Mouse (Mus musculus): ENCODE measurements around the gene Psmd4. TPM values are rescaled to one million over a fixed set of nuclear protein-coding genes. Genes with fewer than 3 reads are reported as not detected.
A peak's percentile ranks its signal among the peaks of the same experiment; 100 is the strongest.
"Not testable (repeated sequence)": the region's sequence is repeated elsewhere in the genome, so short reads cannot be mapped to it uniquely, and the experiment has no call there.

Psmd4 gene
- total RNA-seq (2021): 100 to 1,000 TPM; 165 to 171 TPM
- long read RNA-seq, experiment 1, transcript Psmd4-202 (10 exons, 1,332 nt): major isoform, 108 of 230 reads
- long read RNA-seq, experiment 1, transcript Psmd4-201 (10 exons, 1,276 nt): minor isoform, 58 of 230 reads
- long read RNA-seq, experiment 1, partial matches to known transcripts: 8 of 230 reads
- long read RNA-seq, experiment 1, other reads (novel, unspliced or antisense): 56 of 230 reads
- long read RNA-seq, experiment 2, transcript Psmd4-202 (10 exons, 1,332 nt): major isoform, 78 of 153 reads
- long read RNA-seq, experiment 2, transcript Psmd4-201 (10 exons, 1,276 nt): minor isoform, 42 of 153 reads
- long read RNA-seq, experiment 2, partial matches to known transcripts: 9 of 153 reads
- long read RNA-seq, experiment 2, other reads (novel, unspliced or antisense): 24 of 153 reads

DNA sequence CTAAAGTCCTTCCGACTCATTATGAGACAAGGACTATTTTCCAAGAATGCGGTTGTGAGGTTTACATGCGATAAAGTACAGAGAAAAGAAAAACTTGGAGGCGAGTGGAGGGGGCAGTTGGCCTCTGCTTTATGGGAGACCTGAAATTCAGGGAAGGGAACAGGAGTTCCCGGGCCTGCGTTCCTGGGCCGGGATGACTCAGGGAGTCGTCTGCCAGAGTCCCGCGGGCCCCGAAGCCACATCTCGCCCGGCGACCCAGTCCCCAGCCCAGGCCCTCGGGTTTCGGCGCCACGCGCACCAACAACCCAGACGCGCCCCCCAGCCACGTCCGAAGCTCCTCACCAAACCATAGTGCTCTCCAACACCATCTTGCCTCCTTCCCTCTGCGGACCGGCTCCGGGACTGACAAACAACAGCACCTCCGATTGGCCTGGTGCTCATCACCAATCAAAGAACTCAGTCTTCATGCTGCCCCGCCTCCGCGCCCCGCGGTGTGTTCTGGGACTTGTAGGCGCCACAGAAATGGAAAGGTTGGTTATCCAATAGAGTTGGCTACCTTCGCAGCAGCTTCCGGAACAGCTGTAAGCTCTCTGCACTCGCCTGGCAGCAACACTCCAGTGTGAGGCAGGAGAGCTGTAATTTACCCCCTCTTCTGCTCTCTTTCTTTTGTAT lies at the start of gene Psmd4:
Psmd4 (minus strand) TSS at position 449 of the 672 bp plus-strand sequence.
- DNase-seq (ENCODE audit: low spot score in 2 of 2): peak; percentile 99

DNA sequence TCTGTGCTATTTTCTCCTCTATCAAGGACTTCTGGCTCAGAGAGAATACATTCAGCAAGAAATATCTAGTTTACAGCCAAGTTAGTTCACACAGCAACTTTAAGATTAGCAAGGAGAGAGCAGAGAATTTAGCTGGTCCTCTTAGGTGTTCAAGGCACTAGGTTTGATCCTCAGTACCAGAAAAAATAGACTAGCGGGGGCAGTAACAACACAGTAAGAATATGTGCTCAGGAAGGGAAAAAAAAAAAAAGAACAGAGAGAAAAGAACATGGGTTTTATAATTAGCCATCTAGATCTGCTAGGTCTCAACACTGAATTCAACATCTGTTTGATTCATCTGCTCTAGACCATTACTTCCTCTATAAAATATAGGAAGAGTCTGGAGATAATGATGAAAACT lies 45.7 kb upstream of the Psmd4 start:
- no peak for DNase-seq (ENCODE audit: low spot score in 2 of 2)

DNA sequence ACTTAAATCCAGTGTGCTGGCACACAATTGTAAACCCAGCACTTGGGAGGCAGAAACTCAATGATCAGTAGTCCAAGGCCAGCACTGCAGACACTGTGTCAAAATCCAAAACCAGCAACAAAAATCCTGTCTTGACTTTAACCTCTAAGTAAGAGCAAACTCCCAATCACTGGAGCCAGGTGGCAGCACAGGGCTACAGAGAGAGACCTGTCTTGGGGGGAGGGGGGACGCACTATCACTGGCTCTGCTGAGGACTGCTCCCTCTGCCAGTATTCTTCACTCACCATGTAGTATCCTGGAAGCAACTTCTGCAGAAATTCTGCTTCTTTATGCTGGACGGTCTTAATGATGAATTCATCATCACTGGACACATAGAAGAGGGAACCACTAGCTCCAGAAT lies 29.2 kb upstream of the Psmd4 start:
- no peak for DNase-seq (ENCODE audit: low spot score in 2 of 2)

DNA sequence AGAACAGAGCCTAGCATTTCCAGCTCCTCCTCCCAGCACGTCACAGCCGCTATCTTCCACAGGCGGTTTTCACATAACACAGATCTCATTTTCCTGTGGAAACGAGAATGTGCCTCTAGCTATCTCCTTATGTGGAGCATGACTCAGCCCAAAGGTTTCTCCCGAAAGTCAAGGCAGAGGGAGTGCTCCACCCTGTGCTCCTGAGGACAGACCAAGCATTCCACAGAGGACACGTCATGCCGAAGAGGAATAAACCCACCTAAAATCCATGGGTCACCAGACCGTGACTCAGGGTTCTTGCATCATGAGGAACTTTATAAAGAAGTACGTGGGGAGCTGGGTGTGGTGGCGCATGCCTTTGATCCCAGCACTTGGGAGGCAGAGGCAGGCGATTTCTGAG lies 24.2 kb upstream of the Psmd4 start:
- DNase-seq (ENCODE audit: low spot score in 2 of 2): peak in 1 of 2 experiments; percentile 19

DNA sequence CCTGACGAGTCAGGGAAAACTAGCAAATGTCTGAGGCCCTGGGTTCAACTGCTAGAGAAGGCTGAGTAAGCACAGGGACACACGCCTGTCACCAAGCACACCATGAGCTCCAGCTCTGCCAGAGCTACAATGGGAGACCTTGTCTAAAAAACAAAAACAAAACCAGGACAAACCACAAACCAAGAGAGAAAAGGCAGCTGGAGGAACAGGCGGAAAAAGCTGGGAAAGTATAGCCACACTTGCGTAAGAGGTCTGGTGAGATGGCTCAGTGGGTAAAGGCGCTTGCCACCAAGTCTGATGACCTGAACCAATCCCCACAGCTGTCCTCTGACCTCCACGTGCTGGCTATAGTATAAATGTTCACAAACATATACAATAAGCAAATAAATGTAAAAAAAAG lies 23.7 kb upstream of the Psmd4 start:
- no peak for DNase-seq (ENCODE audit: low spot score in 2 of 2)

DNA sequence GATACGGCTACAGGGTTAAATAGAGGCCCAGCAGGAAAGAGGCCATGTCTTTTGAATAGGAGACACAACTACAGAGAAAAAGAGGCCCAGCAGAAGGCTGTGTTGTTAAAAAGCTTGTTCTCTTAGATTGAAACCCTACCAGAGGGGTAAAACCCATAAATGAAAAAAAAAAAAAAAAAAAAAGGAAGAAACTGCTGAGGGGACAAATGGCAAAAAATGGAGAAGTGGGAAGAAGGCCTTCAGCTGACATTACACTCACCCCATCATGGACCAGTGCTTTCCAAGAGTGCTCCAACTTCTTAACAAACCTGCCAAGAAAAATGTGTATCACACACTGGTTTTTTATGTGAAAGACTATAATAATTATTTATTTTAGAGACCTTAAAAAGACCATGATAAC lies 23.1 kb upstream of the Psmd4 start:
- no peak for DNase-seq (ENCODE audit: low spot score in 2 of 2)

DNA sequence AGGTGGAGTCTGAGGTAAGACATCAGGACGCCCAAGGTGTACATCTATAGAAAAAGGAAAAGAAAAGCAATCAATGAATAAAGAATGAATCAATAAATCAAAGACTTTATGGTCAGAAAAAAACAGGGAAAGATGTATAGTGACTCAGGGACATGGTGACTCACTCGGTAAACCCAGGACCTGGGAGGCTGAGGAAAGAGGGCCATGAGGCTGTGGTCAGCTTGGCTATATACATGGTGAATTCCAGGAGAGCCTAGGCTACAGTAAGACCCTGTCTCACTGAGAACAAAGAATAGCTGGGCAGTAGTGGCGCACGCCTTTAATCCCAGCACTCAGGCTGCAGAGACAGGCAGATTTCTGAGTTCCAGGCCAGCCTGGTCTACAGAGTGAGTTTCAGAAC lies 21.3 kb upstream of the Psmd4 start:
- no peak for DNase-seq (ENCODE audit: low spot score in 2 of 2)

DNA sequence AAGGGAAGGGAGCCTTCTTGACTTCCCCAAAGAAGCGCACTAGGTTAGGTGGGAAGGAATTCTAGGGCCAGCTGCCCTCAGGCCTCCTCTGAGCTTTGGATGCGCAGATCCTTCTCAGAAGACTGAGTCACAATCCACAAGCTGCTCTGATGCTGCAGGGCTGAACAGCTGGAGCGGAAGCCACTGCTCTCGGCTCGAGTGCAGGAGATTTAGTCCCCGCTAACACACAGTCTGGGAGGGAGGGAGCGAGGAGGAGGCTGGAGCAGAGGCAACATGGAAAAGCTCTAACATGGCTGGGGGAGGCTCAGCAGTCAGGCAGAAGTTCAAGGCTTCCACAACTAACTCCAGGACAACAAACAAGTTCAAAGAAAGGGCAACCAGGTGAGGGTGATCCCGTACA lies 15.7 kb upstream of the Psmd4 start:
- DNase-seq (ENCODE audit: low spot score in 2 of 2): peak; percentile 48 to 67

DNA sequence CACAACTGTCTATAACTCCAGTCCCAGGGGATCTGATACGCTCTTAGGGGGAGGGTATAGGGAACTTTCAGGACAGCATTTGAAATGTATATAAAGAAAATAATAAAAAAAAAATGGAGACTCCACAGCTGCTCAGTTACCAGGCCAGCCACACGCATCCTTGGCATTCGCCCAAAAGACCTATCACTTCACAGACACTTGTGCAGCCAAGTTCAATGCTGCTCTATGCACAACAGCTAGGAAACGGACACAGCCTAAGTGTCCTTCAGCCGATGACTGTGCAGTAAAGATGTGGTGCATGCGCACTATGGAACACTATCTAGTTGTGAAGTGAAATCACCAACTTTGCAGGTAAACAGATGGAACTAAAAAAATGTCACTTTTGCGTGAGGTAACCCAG lies 13.9 kb upstream of the Psmd4 start:
- no peak for DNase-seq (ENCODE audit: low spot score in 2 of 2)

DNA sequence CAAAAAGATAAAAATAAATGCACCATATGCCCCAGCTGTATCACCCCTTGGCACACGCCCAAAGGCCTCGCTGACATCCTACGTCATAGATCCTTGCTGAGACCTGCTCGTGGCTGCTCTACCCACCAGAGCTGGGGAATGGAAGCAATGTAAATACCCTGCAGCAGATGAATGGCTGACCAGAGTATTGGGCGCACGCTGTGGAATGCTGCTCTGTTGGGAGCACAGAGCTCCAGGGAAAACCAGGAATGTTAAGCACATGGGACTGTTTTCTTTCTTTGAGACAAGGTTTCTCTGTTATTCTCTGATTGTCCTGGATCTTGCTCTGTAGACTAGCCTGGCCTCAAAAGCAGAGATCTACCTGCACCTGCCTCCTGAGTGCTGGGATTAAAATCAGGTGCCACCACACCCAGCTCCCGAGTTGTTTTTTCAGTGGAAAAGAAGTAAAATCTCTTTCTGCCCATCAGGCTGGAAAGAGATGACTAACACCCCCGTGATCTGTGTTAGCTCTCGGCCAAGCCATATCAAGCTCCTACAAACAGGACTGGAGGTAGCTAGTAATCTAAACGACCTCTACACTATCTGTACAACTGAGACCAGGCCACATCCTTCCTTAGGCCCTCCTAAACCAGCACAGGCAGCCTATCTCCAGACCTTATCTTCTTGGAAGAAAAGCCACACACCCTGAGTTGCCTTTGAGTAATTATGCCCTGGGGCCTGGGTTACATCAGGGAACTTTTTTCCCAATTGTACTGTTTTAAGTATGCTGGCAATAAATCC lies 12.3 kb upstream of the Psmd4 start:
- DNase-seq (ENCODE audit: low spot score in 2 of 2): peak in 1 of 2 experiments; percentile 18

DNA sequence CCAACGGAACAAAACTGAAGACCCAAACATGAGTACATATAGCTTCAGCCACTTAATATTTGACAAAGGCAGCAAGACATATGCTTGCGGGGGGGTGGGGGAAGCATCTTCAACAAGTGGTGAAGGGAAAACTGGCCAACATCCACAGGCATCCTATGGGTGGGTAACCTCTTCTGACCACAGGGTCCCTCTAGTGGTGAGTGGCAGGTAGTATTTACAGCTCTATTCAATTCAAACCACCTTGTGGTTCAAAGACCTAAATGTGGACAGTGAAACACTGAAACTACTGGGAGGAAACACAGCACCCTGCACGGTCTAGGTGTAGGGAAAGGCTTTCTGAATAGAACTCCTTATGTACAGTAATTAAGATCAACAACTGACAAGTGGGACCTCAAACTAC lies 11.3 kb upstream of the Psmd4 start:
- DNase-seq (ENCODE audit: low spot score in 2 of 2): peak; percentile 8 to 22

DNA sequence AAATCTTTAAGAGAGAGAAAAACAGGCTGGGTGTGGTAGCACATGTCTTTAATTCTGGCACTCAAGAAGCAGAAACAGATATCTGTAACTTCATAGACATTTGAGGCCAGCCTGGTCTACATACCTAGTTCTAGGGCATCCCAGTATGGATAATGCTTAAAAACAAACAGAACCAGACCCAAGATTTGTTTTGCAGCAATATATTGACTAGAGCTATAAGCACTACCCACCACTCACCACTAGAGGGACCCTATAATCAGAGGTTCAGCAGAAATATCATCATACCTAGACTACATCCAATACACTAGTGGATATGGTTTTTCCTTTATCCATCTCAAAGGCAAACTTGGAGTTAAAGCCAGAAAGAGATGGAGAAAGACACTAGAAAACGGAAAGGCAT lies 10.5 kb upstream of the Psmd4 start:
- peak in 1 of 2 experiments; percentile 23 for DNase-seq (ENCODE audit: low spot score in 2 of 2)

DNA sequence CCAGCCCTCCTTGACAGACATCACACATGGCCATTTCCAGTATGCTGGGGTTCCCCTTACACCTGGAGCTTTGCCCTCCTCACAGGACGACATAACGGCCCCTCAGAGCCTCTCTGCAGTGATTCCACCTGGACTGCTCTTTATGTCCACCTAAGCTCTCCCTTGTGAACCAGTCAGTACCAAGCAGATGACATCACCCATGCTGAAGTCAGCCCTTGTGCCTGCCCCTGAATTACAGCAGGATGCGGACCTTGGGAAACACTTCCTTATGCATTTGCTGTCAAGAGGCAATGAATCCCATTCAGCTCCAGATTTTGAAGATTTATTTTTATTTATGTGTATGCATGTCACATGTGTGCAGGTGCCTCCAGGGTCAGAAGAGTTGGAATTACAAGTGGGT lies 5.5 kb upstream of the Psmd4 start:
- no peak for DNase-seq (ENCODE audit: low spot score in 2 of 2)

DNA sequence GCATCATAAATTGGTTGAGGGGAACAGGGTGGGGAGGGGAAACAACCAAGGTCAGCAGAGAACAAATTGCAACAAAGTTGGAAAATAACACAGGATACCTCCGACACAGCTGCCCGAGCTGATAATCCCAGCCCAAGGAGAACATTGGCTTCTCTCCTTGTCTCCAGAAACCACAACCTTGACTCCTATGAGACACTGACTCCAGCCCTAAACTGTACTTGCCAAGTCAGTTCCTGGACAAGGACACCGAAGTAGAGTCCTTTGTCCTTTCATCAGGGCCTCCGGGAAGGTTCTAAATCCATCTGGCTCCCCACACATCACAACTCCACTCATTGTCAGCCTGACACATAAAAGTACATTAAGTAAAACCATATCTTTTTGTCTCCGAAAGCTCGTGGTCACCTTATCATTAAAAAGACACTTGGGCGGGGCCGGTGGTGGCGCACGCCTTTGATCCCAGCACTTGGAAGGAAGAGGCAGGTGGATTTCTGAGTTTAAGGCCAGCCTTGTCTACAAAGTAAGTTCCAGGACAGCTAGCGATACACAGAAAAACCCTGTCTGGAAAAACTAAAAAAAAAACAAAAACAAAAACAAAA lies 4.1 kb upstream of the Psmd4 start:
- DNase-seq (ENCODE audit: low spot score in 2 of 2): no peak

DNA sequence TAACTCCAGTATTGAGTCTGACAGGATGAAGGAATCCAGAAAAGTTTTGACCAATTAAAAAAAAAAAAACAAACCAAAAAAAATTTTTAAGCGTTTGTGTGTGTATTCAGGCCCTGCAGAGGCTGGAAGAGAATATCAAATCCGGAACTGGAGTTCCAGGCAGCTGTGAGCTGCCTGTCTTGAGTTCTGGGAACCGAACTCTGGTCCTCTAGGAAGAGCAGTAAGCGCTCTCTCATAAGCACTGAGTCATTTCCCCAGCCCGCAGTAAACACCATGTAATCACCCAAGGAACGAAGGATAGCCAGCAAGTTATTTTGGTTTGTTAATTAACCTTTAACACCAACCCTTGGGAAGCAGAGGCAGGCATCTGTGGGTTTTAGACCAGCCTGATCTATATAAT lies 837 bp upstream of the Psmd4 start:
- DNase-seq (ENCODE audit: low spot score in 2 of 2): no peak

DNA sequence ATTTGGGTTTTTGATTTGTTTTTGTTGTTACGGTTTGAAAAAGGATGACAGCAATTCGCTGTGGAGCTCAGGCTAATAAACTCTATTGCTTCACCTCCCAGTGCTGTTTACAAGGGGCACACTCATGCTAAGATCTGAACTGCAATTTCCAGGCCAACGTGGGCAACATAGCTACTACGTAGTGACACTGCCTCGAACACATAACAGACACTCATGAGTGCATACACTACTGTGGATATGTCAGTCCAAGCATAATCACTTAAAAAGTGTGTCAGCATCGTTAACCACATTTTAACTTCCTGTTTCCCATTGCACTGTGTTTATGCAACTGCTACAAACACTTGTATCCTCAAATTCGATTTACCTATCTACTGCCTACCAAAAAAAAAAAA lies 420 bp upstream of the Psmd4 start:
- no peak for DNase-seq (ENCODE audit: low spot score in 2 of 2)

DNA sequence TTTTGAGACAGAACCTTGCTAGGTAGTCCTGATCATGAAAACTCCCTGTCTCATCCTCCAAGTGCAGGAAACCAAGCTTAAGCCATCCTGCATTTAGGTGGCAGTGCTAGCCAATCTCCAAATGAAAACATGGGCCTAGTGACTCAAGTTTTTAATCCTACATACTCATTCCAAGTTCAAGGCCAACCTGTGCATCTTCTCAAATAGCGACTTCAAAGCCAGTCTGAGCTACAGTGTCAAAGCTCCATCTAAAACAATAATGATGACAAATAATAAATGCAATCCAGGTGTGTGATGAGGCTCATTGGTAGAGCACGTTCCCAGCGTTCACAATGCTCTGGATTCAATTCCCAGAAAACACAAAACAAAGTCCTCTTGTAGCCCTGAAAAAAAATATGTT lies 789 bp downstream of the Psmd4 start:
- DNase-seq (ENCODE audit: low spot score in 2 of 2): no peak

DNA sequence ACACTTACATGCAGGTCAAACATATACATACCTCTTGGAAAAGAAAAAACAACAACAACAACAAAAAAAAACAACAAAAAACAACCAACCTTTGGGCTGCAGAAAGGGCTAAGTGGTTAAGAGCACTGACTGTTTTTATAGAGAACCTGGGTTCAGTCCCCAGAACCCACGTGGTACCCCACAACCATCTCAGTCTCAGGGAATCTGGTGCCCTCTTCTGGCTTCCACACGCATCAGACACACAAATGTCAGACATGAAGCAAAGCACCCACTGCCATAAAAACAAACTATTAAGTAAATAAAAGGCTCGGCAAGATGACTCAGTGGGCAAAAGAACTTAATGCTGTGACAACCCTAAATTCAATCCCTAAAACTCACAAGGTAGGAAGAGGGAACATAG lies 12.5 kb downstream of the Psmd4 start:
- DNase-seq (ENCODE audit: low spot score in 2 of 2): no peak

DNA sequence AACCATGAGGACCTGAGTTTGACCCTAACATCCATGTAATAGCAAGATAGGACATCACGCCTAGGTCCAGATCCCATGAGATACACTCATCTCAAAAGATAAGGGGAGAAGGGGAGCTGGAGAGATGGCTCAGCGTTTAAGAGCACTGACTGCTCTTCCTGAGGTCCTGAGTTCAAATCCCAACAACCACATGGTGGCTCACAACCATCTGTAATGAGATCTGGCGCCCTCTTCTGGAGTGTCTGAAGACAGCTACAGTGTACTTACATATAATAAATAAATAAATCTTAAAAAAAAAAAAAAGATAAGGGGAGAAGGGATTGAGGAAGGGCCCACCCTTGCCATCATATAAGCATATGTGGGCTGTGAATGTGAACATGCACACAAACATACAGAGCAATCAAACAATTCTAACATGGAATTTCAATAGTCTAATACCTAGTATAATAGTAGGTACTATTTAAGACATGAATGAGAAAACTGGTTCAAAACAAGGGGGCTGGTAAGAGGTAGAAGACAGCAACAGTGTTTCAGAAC lies 13.1 kb downstream of the Psmd4 start:
- DNase-seq (ENCODE audit: low spot score in 2 of 2): not testable (repeated sequence)

DNA sequence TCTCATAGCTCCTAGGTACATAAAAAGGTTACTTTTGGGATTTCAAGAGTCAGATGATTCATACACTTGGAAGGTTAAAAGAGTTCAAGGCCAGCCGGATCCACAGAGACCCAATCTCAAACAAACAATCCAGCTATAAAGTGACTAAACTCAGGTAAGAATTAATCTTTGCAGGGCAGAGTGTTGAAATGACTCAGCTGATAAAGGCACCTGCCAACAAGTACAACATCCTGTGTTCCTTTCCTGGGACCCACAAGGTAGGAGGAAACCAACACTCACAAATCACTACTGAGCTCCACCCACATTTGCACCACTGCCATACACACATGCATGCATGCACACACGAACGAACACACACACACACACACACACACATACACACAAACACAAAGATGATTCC lies 13.8 kb downstream of the Psmd4 start:
- DNase-seq (ENCODE audit: low spot score in 2 of 2): no peak

DNA sequence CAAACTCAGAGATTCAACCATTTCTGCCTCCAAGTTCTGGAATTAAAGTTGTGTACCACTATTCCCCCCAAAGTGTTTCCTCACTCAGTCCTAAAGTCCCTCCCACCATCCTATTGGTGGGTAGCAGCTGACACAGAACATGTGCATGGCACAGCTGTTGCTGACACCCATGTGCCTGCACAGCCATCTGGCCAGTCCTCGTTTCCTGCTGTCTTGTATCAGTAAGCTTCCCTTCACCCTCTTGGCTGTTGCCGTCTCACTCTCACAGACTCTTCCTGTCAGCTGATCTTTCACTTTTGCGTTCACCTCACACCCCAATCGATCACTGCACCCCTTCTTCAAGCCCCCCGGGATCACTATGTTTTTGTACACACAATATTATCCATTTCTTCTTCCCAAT lies 14.7 kb downstream of the Psmd4 start:
- DNase-seq (ENCODE audit: low spot score in 2 of 2): peak; percentile 55 to 64

All from left cerebral cortex, adult 18-20 months (tissue).